Mouse (Mus musculus) G1E (cell line): ENCODE results near the gene Egflam.

Experiments
- CTCF ChIP-seq: IDR thresholded peaks from 2 replicates; pipeline ENCODE4 v1.5.1; 2012; ENCODE audit warnings: low read depth, low read length, inconsistent platforms, mixed read lengths
- GATA2 ChIP-seq: IDR thresholded peaks from 2 replicates; pipeline ENCODE4 v1.6.1; 2012; ENCODE audit warnings: low read depth, low read length, inconsistent platforms, borderline replicate concordance
- POLR2AphosphoS5 ChIP-seq: IDR thresholded peaks from 2 replicates; pipeline ENCODE4 v1.6.1; 2012; ENCODE audit warnings: low read depth, low read length, inconsistent platforms; ENCODE audit not compliant: insufficient replicate concordance
- TAL1 ChIP-seq: conservative IDR thresholded peaks from 2 replicates; pipeline ENCODE4 v1.6.1; 2012; ENCODE audit warnings: low read depth, low read length, inconsistent platforms, mixed read lengths

DNA sequence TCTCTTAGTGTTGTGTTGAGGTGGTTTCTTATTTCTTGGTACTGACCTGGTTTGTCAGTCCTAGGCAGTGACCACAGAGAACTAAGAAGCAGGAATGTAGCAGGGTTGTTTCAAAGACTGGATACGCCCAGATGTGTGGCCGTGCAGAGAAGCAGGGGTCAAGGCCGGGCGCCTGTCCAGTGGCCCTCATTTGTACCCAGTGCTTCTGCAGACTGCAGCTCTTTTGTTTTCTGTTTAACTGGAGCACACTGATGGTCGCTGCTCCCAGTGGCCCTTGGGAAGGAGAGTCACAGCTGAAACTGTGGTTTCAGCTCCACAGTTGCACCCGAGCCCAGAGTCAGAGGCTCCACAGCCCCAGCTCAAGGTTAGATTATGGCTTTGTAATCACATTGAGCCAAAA, 217.6 kb downstream of the Egflam start:
- TF ChIP-seq CTCF (no peak), GATA2 (no peak), TAL1 (no peak), POLR2AphosphoS5 (no peak)
